In the genomic region with DNA sequence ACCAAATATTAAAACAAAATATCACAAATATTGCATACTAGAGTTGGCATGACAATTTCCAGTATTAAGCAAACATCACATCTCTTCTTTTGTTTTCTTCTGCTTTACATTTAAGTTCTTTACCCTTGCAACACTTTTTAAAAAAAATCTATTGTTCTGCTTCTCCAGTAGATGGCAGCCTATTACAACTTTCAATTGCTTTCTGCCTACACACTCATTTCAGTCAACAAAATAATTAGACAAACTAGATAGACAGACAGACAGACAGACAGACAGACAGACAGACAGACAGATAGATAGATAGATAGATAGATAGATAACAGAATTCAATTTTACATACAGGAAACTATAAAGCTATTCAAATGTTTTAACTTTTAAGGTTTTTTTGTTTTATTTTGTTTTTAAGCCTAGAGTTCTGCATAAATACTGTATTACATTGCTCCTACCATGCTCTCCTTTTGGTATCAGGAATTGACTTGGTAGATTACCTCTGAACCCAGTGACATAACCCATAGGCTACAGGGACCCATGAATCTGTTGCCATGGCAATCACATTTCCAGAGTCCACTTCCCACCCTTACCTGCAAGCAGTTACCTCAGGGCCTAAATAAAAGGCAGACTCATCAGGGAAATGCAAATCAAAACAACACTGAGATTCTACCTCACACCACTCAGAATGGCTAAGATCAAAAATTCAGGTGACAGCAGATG, we compare ENCODE assay signal across 10 mouse cellular contexts. TPM values are rescaled to one million over a fixed set of nuclear protein-coding genes. Genes with fewer than 3 reads are reported as not detected.
DNase-seq lines count a peak whose midpoint lies in the region; ATAC-seq and TF ChIP-seq lines count a peak whose summit lies in the region.
"Had no signal": no experiment of that assay in that cellular context is flagged by ENCODE, and none has a peak within 500 bp of the region (broad histone marks: within the 10 kb centered on the region; RNA-seq: fewer than 3 reads in every experiment).

No protein-coding gene starts in this region.

- no peak overlapping the region for H3K27ac ChIP-seq in forebrain, embryonic 13.5 days
- H3K27ac ChIP-seq in forebrain, embryonic 12.5 days, result no peak overlapping the region
- H3K27ac ChIP-seq in liver, embryonic 14.5 days, result no peak overlapping the region
- H3K27ac ChIP-seq in liver, embryonic 12.5 days, result no peak overlapping the region

- no peak overlapping the region for H3K9ac ChIP-seq in forebrain, embryonic 13.5 days
- no peak overlapping the region for H3K9ac ChIP-seq in forebrain, embryonic 12.5 days
- no peak overlapping the region for H3K9ac ChIP-seq in liver, embryonic 14.5 days (replicated peaks)
- H3K9ac ChIP-seq in liver, embryonic 12.5 days, result no peak overlapping the region

- no peaks in the 10 kb centered on the region for H3K27me3 ChIP-seq in forebrain, embryonic 13.5 days
- H3K27me3 ChIP-seq in forebrain, embryonic 12.5 days, result no peaks in the 10 kb centered on the region
- H3K27me3 ChIP-seq in liver, embryonic 14.5 days (ENCODE audit: control insufficient read depth, insufficient read depth, low read length), result no peaks in the 10 kb centered on the region
- no peaks in the 10 kb centered on the region for H3K27me3 ChIP-seq in liver, embryonic 12.5 days (replicated peaks)

- H3K36me3 ChIP-seq in forebrain, embryonic 13.5 days (ENCODE audit: poor library complexity, severe bottlenecking), result no peaks in the 10 kb centered on the region
- no peaks in the 10 kb centered on the region for H3K36me3 ChIP-seq in forebrain, embryonic 12.5 days (replicated peaks)
- no peaks in the 10 kb centered on the region for H3K36me3 ChIP-seq in liver, embryonic 14.5 days (replicated peaks; ENCODE audit: control insufficient read depth, insufficient read depth, low read depth)
- no peaks in the 10 kb centered on the region for H3K36me3 ChIP-seq in liver, embryonic 12.5 days

- peak; percentile 63; the same call in 1 of the 2 replicates for ATAC-seq in forebrain, embryonic 13.5 days
- no peak; the same call in 1 of the 2 replicates for ATAC-seq in forebrain, embryonic 12.5 days (ENCODE audit: low FRiP score)
- ATAC-seq in liver, embryonic 14.5 days (ENCODE audit: insufficient read depth), result no peak
- no peak for ATAC-seq in liver, embryonic 12.5 days
- peak; percentile 58 for ATAC-seq in megakaryocyte progenitor cell, adult 5-6 weeks (replicated peaks; ENCODE audit: poor library complexity)

- DNase-seq in liver, embryonic 14.5 days (ENCODE audit: low read depth in 3 of 3, low spot score in 3 of 3), result no peak
- DNase-seq in NIH3T3 (ENCODE audit: low read depth), result peak; percentile 40
- DNase-seq in heart, postnatal 4 days, result no peak
- no peak for DNase-seq in spleen, postnatal 10 days (ENCODE audit: low spot score in 2 of 2)
- DNase-seq: kidney, adult 11 months had no signal

- H3K4me3 ChIP-seq in forebrain, embryonic 13.5 days, result no peak overlapping the region
- no peak overlapping the region for H3K4me3 ChIP-seq in forebrain, embryonic 12.5 days (replicated peaks)
- no peak overlapping the region for H3K4me3 ChIP-seq in liver, embryonic 14.5 days (ENCODE audit: insufficient read depth in 1 of 2, low read depth in 2 of 2, low read length in 2 of 2)
- H3K4me3 ChIP-seq in liver, embryonic 12.5 days, result no peak overlapping the region

- TF ChIP-seq CTCF in liver, embryonic 14.5 days (IDR thresholded peaks at IDR 0.05; ENCODE audit: low read depth), result peak; percentile 14; the same call in 1 of the 2 replicates

- no peaks in the 10 kb centered on the region for H3K9me3 ChIP-seq in forebrain, embryonic 13.5 days (replicated peaks)
- no peaks in the 10 kb centered on the region for H3K9me3 ChIP-seq in forebrain, embryonic 12.5 days
- H3K9me3 ChIP-seq in liver, embryonic 14.5 days (ENCODE audit: control insufficient read depth, low read length), result no peaks in the 10 kb centered on the region
- H3K9me3 ChIP-seq in liver, embryonic 12.5 days (replicated peaks), result no peaks in the 10 kb centered on the region

- no peak overlapping the region for H3K4me2 ChIP-seq in forebrain, embryonic 13.5 days
- no peak overlapping the region for H3K4me2 ChIP-seq in forebrain, embryonic 12.5 days
- H3K4me2 ChIP-seq in liver, embryonic 14.5 days (ENCODE audit: low read depth), result no peak overlapping the region
- no peak overlapping the region for H3K4me2 ChIP-seq in liver, embryonic 12.5 days

- TF ChIP-seq EP300 in liver, embryonic 14.5 days (IDR thresholded peaks at IDR 0.05; ENCODE audit: low read depth), result no peak

- H3K4me1 ChIP-seq in forebrain, embryonic 13.5 days, result no peaks in the 10 kb centered on the region
- H3K4me1 ChIP-seq in forebrain, embryonic 12.5 days, result no peaks in the 10 kb centered on the region
- no peaks in the 10 kb centered on the region for H3K4me1 ChIP-seq in liver, embryonic 14.5 days (replicated peaks; ENCODE audit: control insufficient read depth in 2 of 2, insufficient read depth in 2 of 2, low read length in 1 of 2)
- no peaks in the 10 kb centered on the region for H3K4me1 ChIP-seq in liver, embryonic 12.5 days

RNA-seq across cellular contexts. Expression of a gene that starts 26.8 kb away (rescaled TPM):
- 6.2 and 10.0 TPM in 2 replicates for polyA plus RNA-seq in forebrain, embryonic 13.5 days (2015; fragmentation: Nextera tagmentation; extraction: Ambion mirVana)
- 5.8 and 5.9 TPM in 2 replicates for polyA plus RNA-seq in forebrain, embryonic 12.5 days (2016; fragmentation: Nextera tagmentation; extraction: Ambion mirVana)
- polyA plus RNA-seq in liver, embryonic 14.5 days (2012; rRNA removed), result 0.01 and 0.02 TPM in 2 replicates
- 0.05 TPM in 1 of 2 replicates, not detected in the other for polyA plus RNA-seq in liver, embryonic 14.5 days (2014; fragmentation: Nextera tagmentation; extraction: Ambion mirVana)
- polyA plus RNA-seq in liver, embryonic 12.5 days (2016; fragmentation: Nextera tagmentation; extraction: Ambion mirVana), result 0.04 and 0.16 TPM in 2 replicates
- total RNA-seq in megakaryocyte progenitor cell, adult 5-6 weeks (2015), result not detected in 2 replicates
- total RNA-seq in megakaryocyte progenitor cell, adult 5-6 weeks (2017), result 0.17 TPM in 1 of 2 replicates, not detected in the other
- total RNA-seq in heart, postnatal 4 days (2021), result 1 to 10 TPM; 3.2 to 4.0 TPM
- total RNA-seq: megakaryocyte-erythroid progenitor cell, adult 5-6 weeks had no signal

Comparison
In these comparisons a context has a peak if more than half of its experiments do, and no peak if none do; other contexts are left out.
1. ATAC-seq: peak in forebrain, embryonic 13.5 days (single experiment) and megakaryocyte progenitor cell, adult 5-6 weeks (single experiment); none in forebrain, embryonic 12.5 days (single experiment), liver, embryonic 14.5 days (single experiment) and liver, embryonic 12.5 days (single experiment).